Mouse (Mus musculus): ENCODE measurements at regions not wholly inside any gene's neighbourhood (a gene's known extent, or its start where the extent isn't known, plus 50 kb on each side); places are given as distances from the start of the nearest gene placed in this dataset.

DNA sequence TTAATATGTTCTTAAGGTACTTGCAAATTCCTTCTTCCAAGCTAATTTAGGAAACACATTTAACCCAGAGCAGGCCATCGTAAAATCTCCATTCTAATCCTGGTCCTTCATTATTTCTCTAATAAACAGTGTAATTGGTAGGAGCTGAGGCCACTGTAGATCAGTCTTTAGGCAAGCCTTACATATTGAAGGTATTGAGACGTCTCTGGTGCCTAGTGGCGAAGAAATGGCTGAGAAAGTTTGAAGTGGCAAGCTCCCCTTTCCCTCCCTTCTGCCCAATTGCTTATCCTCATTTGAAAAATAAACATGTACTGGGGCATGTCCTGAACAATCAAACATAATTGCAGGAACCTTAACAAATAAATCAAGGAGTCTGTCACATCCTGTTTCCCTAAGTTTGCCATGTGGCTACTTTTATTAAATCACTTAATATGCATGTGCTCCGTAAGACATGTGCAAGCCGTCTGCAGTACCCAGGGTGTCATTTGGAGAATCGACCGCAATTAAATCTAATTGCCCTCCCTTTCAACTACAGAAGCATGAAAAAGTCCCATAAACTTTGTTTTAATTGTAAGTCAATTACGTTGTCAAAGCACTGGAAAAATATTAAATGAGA is 381.3 kb downstream of the Cbln4 start:
- Histone ChIP-seq H3K4me3 (replicated peaks in 1 of 3; ENCODE audit: low read depth in 2 of 3, low read length in 2 of 3, poor library complexity in 1 of 3) (no peak overlapping the region), H3K4me1 (ENCODE audit: control insufficient read depth in 1 of 2, insufficient read depth in 2 of 2) (no peaks in the 10 kb centered on the region), H3K27me3 (replicated peaks) (no peaks in the 10 kb centered on the region), H3K4me2 (ENCODE audit: insufficient read depth, low read depth, poor library complexity, severe bottlenecking) (no peak overlapping the region), H3K79me2 (replicated peaks; ENCODE audit: control insufficient read depth, extremely low read depth, insufficient read depth, poor library complexity, severe bottlenecking) (no peaks in the 10 kb centered on the region), H3K27ac (ENCODE audit: insufficient read depth, low read depth) (no peak overlapping the region), H3K9ac (ENCODE audit: insufficient read depth, low read depth) (no peak overlapping the region), H3K9me3 (replicated peaks; ENCODE audit: low read length) (peaks cover 59% of the 10 kb centered on the region), H3K36me3 (replicated peaks in 1 of 2; ENCODE audit: control insufficient read depth in 1 of 2, insufficient read depth in 1 of 2, low read length in 1 of 2) (no peaks in the 10 kb centered on the region)
- in situ Hi-C loops (cut with MboI; ENCODE audit: low pct_ligation_motif_present, low pct_unique_long_range_greater_than_20kb, low sequenced_read_pairs) (no loop called here), dilution Hi-C loops (cut with MboI; ENCODE audit: extremely low pct_ligation_motif_present, extremely low pct_unique_long_range_greater_than_20kb, low sequenced_read_pairs) (no loop called here)
- no peak for TF ChIP-seq KAT2A (IDR thresholded peaks at IDR 0.05; ENCODE audit: insufficient replicate concordance, low read length)
- TF ChIP-seq NELFE (IDR thresholded peaks at IDR 0.05; ENCODE audit: low read depth, low read length) = no peak
- TF ChIP-seq USF1 (IDR thresholded peaks at IDR 0.05; ENCODE audit: low read depth, low read length) = no peak
- no peak for TF ChIP-seq USF2 (conservative IDR thresholded peaks at IDR 0.05; ENCODE audit: low read depth, low read length)
- no peak for TF ChIP-seq ZKSCAN1 (IDR thresholded peaks at IDR 0.05; ENCODE audit: borderline replicate concordance, low read depth, low read length)
- no peak for DNase-seq (ENCODE audit: extremely low read depth)

GRCm38 (mm10) chr2:171657125-171657524 is 386.1 kb downstream of the Cbln4 start:
- peaks cover 69% of the 10 kb centered on the region for H3K9me3 ChIP-seq (replicated peaks; ENCODE audit: low read length)
- no peaks in the 10 kb centered on the region for H3K4me1 ChIP-seq (ENCODE audit: control insufficient read depth in 1 of 2, insufficient read depth in 2 of 2)
- no peak overlapping the region for H3K4me3 ChIP-seq (replicated peaks in 1 of 3; ENCODE audit: low read depth in 2 of 3, low read length in 2 of 3, poor library complexity in 1 of 3)
- H3K27me3 ChIP-seq (replicated peaks) = no peaks in the 10 kb centered on the region
- dilution Hi-C loops (cut with MboI; ENCODE audit: extremely low pct_ligation_motif_present, extremely low pct_unique_long_range_greater_than_20kb, low sequenced_read_pairs) (no loop called here), in situ Hi-C loops (cut with MboI; ENCODE audit: low pct_ligation_motif_present, low pct_unique_long_range_greater_than_20kb, low sequenced_read_pairs) (no loop called here)
- H3K4me2 ChIP-seq (ENCODE audit: insufficient read depth, low read depth, poor library complexity, severe bottlenecking) = no peak overlapping the region
- no peak overlapping the region for H3K9ac ChIP-seq (ENCODE audit: insufficient read depth, low read depth)
- TF ChIP-seq NELFE (IDR thresholded peaks at IDR 0.05; ENCODE audit: low read depth, low read length) (no peak), ELF1 (IDR thresholded peaks at IDR 0.05; ENCODE audit: low read depth, low read length) (no peak), POLR2A (IDR thresholded peaks at IDR 0.05; ENCODE audit: low read depth, low read length) (no peak), PAX5 (IDR thresholded peaks at IDR 0.05; ENCODE audit: low read length) (no peak), TBP (conservative IDR thresholded peaks at IDR 0.05; ENCODE audit: low read depth, low read length) (no peak), SIN3A (IDR thresholded peaks at IDR 0.05; ENCODE audit: low read length) (no peak), ZMIZ1 (IDR thresholded peaks at IDR 0.05; ENCODE audit: low read depth, low read length) (no peak), RCOR1 (conservative IDR thresholded peaks at IDR 0.05; ENCODE audit: low read depth, low read length) (no peak), MAFK (IDR thresholded peaks at IDR 0.05; ENCODE audit: insufficient replicate concordance, low read length) (no peak), KAT2A (IDR thresholded peaks at IDR 0.05; ENCODE audit: insufficient replicate concordance, low read length) (no peak), E2F4 (IDR thresholded peaks at IDR 0.05; ENCODE audit: insufficient replicate concordance, low read depth, low read length) (no peak), JUN (IDR thresholded peaks at IDR 0.05; ENCODE audit: insufficient read depth, low read depth, low read length) (no peak)
- no peaks in the 10 kb centered on the region for H3K79me2 ChIP-seq (replicated peaks; ENCODE audit: control insufficient read depth, extremely low read depth, insufficient read depth, poor library complexity, severe bottlenecking)
- no peaks in the 10 kb centered on the region for H3K36me3 ChIP-seq (replicated peaks in 1 of 2; ENCODE audit: control insufficient read depth in 1 of 2, insufficient read depth in 1 of 2, low read length in 1 of 2)
- no peak overlapping the region for H3K27ac ChIP-seq (ENCODE audit: insufficient read depth, low read depth)
- no peak for DNase-seq (ENCODE audit: extremely low read depth)

Data from CH12.LX (cell line).